Mouse (Mus musculus) bone marrow, adult 2 months (tissue): ENCODE data around the gene Apbb2.

ENCODE experiments used
- CTCF ChIP-seq: fragments of 200-500 bp; IDR thresholded peaks from 2 replicates; pipeline ENCODE4 v1.5.1; 2011; ENCODE audit warnings: low read length, control low read depth; ENCODE audit not compliant: control insufficient read depth, insufficient read depth
- POLR2A ChIP-seq: fragments of 200-500 bp; IDR thresholded peaks from 2 replicates; pipeline ENCODE4 v1.6.1; 2011; ENCODE audit warnings: low read depth, mild to moderate bottlenecking, control low read depth, low read length, borderline replicate concordance; ENCODE audit not compliant: control insufficient read depth

DNA sequence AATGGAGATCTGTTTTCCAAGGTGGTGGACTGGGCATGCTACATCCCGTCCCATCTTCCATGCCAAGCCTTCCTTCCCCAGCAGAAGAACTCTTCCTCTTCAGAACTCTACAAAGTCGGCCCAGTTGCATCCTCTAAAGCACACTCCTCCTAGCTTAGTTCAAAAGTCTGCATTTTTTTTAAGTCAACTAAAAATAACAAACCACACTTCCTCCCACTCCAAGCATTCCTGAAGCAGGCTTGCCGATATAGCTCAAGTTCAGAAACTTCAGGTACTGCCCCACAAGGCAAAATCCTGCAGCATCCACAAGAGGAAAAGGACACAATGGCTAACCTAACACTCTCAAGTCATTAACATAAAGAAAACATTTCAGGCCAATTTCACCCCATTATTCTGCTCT is 4.9 kb downstream of the Apbb2 start:
- TF ChIP-seq CTCF (no peak), POLR2A (no peak)
